Mouse (Mus musculus) layer of hippocampus, adult 8-10 months (tissue): ENCODE results near the gene Asb6. TPM values are rescaled to one million over a fixed set of nuclear protein-coding genes. Genes with fewer than 3 reads are reported as not detected.

Source experiments
- DNase-seq, 2 experiments: peaks; one replicate each; pipeline ENCODE4 v3.0.0; 2022; ENCODE audit warnings: low spot score in 2 of 2
- total RNA-seq, 4 experiments: library from RNA; stranded (reverse); gene quantifications; 2 replicates each; pipeline ENCODE4 v1.2.4; 2022

Gene Asb6
- total RNA-seq, 4 experiments from 2014 or later: 35.2 to 39.2 (median 37.5) TPM

GRCm38 (mm10) chr2:30799456-30799855, 30.7 kb downstream of the Asb6 start:
- no peak for DNase-seq

DNA sequence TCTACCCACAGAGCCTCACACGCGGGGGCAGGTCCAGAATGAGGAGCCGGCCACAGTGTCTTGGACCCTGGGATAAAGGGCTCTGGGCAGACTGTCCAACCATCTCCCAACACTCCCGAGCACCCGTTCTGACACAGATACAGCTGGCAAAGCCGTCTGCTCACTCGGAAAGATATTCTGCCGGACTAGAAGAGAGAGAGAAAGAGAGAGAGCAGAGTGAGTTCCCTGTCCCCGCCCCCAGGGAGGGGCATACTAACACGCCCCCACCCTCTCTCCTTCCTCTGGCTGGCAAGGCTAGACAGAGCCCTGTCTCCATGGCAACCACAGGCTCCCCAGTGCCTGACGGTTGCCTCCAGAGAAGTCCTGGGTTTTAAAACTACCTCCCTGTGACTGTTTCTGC, 33.8 kb downstream of the Asb6 start:
- peak; percentile 88 to 90 for DNase-seq

- no peak for DNase-seq
Measured at GRCm38 (mm10) chr2:30795889-30796275, 34.3 kb downstream of the Asb6 start.

GRCm38 (mm10) chr2:30795271-30795888, 34.8 kb downstream of the Asb6 start:
- DNase-seq: no peak

DNA sequence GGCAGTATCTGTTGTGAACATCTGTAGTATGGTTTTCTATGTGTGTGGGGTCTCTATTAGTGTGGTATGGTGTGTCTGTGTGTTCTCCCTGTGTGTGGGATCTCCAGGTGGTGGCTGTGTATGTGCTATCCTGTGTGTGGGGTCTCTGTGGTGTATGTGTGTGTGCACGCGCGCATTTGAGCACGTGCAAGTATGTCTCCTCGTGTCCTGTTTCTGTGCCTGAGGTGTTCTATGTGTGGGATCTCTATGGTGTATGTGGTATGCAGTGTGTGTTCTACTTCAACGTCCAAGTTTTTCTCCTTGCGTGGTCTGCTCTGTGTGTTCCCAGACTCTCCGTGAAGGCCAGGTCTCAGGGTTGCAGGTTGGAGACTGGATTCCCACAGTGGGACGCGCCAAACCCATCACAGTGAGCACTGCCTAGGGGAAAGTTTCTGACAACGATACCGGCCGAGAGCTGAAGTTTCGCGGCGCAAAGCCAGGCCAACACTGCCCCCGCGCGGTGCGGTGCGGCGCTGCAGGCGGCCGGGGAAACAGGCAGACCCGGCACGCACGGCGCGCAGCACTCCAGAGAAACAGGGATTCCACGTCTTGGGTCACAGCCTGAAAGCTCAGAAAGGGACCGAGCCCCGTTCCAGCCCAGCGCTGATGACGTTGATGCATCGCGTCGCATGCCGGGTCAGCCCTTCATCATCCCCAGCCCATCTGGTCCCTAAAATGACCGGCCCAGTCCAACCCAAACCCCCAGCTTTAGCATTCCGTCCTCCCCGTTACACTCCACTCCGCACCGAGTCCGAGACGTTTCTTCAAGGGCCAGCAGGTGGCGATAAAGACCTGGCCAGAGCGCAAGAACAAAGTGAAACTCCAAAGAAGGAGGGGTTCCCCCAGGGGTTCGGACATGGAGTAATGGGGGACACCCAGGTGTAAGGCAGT, 35.7 kb downstream of the Asb6 start:
- peak; percentile 88 to 97 for DNase-seq

DNA sequence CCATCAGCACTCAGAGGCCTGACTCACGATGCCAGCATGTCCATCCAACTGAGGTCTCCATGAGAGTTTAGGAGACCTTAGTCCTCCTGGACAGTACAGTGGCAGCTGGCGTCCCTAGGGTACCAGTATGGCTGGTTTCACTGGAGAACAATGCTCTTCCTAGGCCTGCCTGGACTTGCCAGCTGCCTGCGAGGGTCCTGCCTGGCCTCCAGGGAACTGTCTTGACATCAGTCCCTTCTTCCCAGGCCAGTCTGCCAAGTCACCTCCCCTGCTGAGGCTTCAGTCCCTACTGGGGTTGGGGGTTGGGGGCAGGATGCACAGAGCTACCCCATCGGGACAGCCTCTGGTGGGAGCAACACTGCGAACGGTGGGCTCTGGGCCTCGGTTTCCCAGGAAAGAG, 38.1 kb downstream of the Asb6 start:
- no peak for DNase-seq

DNA sequence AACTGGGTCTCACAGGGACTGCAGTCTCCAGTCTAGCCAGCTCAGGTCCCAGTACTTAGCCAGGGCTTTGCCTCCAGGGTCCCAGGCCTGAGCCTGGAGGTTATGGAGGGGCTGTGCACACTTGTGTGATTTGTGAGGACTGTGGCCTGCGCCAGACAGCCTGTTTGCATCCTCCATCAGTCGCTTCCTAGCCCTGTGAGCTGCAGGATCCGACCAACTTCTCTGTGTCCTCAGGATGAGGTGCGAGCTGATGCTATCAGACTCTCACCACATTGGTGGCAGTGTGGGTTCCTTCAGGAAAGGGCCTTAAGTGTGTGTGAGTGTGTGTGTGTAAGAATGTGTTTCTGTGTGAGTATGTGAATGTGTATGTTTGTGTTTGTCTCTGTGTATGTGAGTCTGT, 42.7 kb downstream of the Asb6 start:
- DNase-seq: no peak

DNA sequence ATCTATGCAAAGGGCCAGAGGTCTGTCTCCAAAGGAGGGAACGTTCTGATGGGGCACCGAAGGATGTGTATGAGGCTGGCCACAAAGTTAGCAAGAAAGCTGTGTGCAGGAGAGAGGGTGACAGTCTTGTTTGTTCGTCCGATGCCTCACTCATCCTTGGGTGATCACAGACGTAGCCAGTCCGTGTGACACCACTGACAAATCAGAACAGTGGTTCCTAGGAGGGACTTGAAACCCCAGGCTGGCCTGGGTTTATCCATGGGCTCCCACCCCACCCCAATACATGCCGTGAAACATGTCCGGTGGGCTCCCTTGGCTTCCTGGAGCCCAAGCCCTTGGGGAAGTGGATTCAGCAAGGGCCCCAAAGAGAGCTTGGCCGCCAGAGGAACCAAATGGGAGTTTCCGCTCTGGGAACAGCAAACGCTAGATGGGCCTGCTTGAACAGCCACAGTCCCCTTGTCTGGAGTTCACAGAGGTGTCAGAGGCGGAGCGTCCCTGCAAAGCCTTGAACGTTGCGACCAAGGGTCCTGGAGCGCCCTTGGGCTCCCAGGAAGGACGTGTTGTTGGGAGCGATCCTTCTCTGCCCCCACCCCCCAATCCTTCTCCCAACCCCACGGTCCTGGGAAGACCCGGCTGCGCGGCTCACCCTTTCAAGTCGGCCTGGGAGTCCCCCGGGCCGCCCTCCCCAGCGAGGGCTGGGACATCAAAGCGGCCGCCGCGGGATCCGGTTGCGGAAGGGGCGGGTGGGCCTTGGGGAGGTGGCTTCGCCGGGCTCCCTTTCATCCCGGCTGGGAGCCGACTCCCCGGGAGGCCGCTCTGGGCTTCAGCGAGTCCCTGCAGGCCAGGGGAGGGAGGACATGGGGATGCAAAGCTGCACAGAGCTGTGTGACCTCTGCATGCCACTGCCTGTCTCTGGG, 45.8 kb downstream of the Asb6 start:
- DNase-seq: no peak

- peak; percentile 70 to 74 for DNase-seq
Measured at GRCm38 (mm10) chr2:30783346-30783745, 46.8 kb downstream of the Asb6 start.

GRCm38 (mm10) chr2:30782312-30783290, 47.5 kb downstream of the Asb6 start:
- DNase-seq: no peak

- DNase-seq: no peak
Measured at GRCm38 (mm10) chr2:30779241-30779640, 50.9 kb downstream of the Asb6 start.

- no peak for DNase-seq
Measured at GRCm38 (mm10) chr2:30778235-30778634, 51.9 kb downstream of the Asb6 start.

DNA sequence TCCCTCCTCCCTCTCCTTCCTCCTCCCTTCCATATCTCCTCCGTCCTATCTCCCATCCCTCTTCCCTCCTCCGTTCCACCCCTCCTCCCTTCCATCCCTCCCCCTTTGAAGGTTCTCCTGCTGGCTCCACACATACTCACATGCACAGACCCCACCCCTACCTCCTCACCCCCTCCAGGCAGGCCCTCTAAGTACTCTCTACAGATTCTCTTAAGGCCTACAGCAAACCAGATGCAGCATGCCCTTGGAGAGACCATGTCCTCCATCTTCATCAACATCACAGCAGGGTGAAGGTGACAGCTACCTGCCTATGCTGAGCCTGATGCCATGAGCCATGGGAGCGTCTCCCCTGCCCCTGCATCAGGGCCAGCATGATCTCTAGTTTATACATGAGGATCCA, 52.9 kb downstream of the Asb6 start:
- no peak for DNase-seq

GRCm38 (mm10) chr2:30775955-30776354, 54.2 kb downstream of the Asb6 start:
- DNase-seq: no peak

DNA sequence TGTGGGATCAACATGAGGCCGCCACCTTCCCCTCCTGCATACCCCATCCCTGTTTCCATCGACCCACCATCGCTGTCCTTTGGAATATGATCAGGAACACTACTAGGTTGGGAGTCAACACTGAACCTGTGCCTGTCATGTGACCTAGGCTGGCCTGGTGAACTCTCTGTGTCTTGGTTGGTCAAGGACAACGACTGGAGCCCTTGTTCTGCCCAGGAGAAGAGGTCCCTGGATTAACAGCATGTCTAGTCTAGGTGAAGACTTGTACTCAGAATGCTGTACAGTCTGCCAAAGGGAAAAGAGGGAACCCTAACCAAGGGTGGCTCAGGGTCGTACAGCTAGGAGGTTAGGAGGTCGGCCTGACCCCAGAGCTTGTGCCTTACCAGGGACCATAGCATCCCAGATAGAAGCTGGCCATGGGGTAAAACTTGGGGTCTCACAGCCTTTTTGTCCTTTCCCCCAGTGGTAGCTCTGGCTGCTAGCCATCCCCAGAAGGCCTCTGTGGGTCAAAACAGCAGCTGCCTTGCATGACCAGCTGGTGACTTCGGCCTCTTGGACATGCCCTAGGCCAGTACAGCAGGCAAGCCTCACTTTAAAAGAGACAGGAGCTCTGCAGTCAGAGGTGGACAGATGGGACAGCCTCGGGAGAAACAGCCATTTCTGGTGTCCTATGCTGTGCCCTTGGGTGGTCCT, 56.7 kb downstream of the Asb6 start:
- DNase-seq: no peak

Other genes with a start within 250 kb of the Asb6 start
- gene Cstad, start 235.3 kb downstream of the Asb6 start, total RNA-seq: 10 to 100 TPM in 1 of 4 experiments, 1 to 10 TPM in 3; 3.4 to 11.0 (median 7.0) TPM
- 10 to 100 TPM in 1 of 4 experiments, 1 to 10 TPM in 3; 6.1 to 12.4 (median 7.1) TPM for gene 1700001O22Rik, start 26.7 kb downstream of the Asb6 start, total RNA-seq
- 10 to 100 TPM; 29.6 to 33.4 (median 32.3) TPM for gene Ntmt1, start 22.5 kb downstream of the Asb6 start, total RNA-seq
- gene Prrx2, start 4.6 kb upstream of the Asb6 start, total RNA-seq: 1 to 10 TPM in 3 of 4 experiments, under 1 TPM in 1; 0.94 to 3.9 (median 1.9) TPM
- gene Ptges, start 99.5 kb upstream of the Asb6 start, total RNA-seq: 1 to 10 TPM; 3.4 to 5.4 (median 5.2) TPM
- 10 to 100 TPM; 32.8 to 37.2 (median 36.0) TPM for gene Tor1b, start 122.6 kb upstream of the Asb6 start, total RNA-seq
- gene Tor1a, start 137.6 kb upstream of the Asb6 start, total RNA-seq: 10 to 100 TPM; 41.3 to 47.7 (median 44.4) TPM
- 10 to 100 TPM; 66.5 to 72.2 (median 67.0) TPM for gene BC005624, start 151.9 kb upstream of the Asb6 start, total RNA-seq
- 10 to 100 TPM; 84.0 to 97.7 (median 90.5) TPM for gene Usp20, start 151.9 kb upstream of the Asb6 start, total RNA-seq